Mouse (Mus musculus): ENCODE measurements around the gene Tbcel. TPM values are rescaled to one million over a fixed set of nuclear protein-coding genes. Genes with fewer than 3 reads are reported as not detected.
A peak's percentile ranks its signal among the peaks of the same experiment; 100 is the strongest.

The Tbcel gene
- total and polyA plus RNA-seq, 2 experiments: 22.2 to 34.3 TPM

GRCm38 (mm10) chr9:42512312-42512711, 4.7 kb upstream of the Tbcel start:
- Histone ChIP-seq H3K9ac (ENCODE audit: low read depth, low read length) (no peak overlapping the region), H3K27me3 (ENCODE audit: control insufficient read depth, insufficient read depth, low read length) (no peaks in the 10 kb centered on the region), H3K27ac (replicated peaks; ENCODE audit: insufficient read depth, low read depth, low read length) (no peak overlapping the region), H3K79me2 (ENCODE audit: control insufficient read depth, insufficient read depth, low read length) (no peaks in the 10 kb centered on the region), H3K4me1 (ENCODE audit: control insufficient read depth, insufficient read depth, low read length) (peaks cover 17% of the 10 kb centered on the region), H3K36me3 (ENCODE audit: control insufficient read depth, insufficient read depth, low read length) (no peaks in the 10 kb centered on the region), H3K4me3 (ENCODE audit: insufficient read depth, low read depth, low read length) (no peak overlapping the region)
- peak; percentile 93 for DNase-seq (ENCODE audit: extremely low read depth, low read depth, low spot score)
- 48% methylated on average over 4 of the region's 4 CpGs for WGBS
- TF ChIP-seq POLR2A (IDR thresholded peaks at IDR 0.05; ENCODE audit: extremely low read depth, insufficient read depth, low read length): no peak
- TF ChIP-seq CTCF (IDR thresholded peaks at IDR 0.05; ENCODE audit: low read depth, low read length): no peak

- H3K4me1 ChIP-seq (ENCODE audit: control insufficient read depth, insufficient read depth, low read length): peaks cover 38% of the 10 kb centered on the region
- no peak for TF ChIP-seq POLR2A (IDR thresholded peaks at IDR 0.05; ENCODE audit: extremely low read depth, insufficient read depth, low read length)
- no peak for TF ChIP-seq CTCF (IDR thresholded peaks at IDR 0.05; ENCODE audit: low read depth, low read length)
- no peaks in the 10 kb centered on the region for H3K79me2 ChIP-seq (ENCODE audit: control insufficient read depth, insufficient read depth, low read length)
- H3K36me3 ChIP-seq (ENCODE audit: control insufficient read depth, insufficient read depth, low read length): no peaks in the 10 kb centered on the region
- DNase-seq (ENCODE audit: extremely low read depth, low read depth, low spot score): peak; percentile 83
- H3K27ac ChIP-seq (replicated peaks; ENCODE audit: insufficient read depth, low read depth, low read length): peak overlapping the region; percentile 1; the same call in 1 of the 2 replicates
- 44% methylated on average over 7 of the region's 7 CpGs for WGBS
- no peak overlapping the region for H3K9ac ChIP-seq (ENCODE audit: low read depth, low read length)
- H3K4me3 ChIP-seq (ENCODE audit: insufficient read depth, low read depth, low read length): no peak overlapping the region
- H3K27me3 ChIP-seq (ENCODE audit: control insufficient read depth, insufficient read depth, low read length): no peaks in the 10 kb centered on the region
These were observed 626 bp upstream of the Tbcel start for GRCm38 (mm10) chr9:42508235-42508634.

GRCm38 (mm10) chr9:42507022-42507421, 587 bp downstream of the Tbcel start:
- H3K79me2 ChIP-seq (ENCODE audit: control insufficient read depth, insufficient read depth, low read length): no peaks in the 10 kb centered on the region
- no peaks in the 10 kb centered on the region for H3K27me3 ChIP-seq (ENCODE audit: control insufficient read depth, insufficient read depth, low read length)
- H3K36me3 ChIP-seq (ENCODE audit: control insufficient read depth, insufficient read depth, low read length): no peaks in the 10 kb centered on the region
- H3K9ac ChIP-seq (ENCODE audit: low read depth, low read length): no peak overlapping the region
- TF ChIP-seq CTCF (IDR thresholded peaks at IDR 0.05; ENCODE audit: low read depth, low read length) (no peak), POLR2A (IDR thresholded peaks at IDR 0.05; ENCODE audit: extremely low read depth, insufficient read depth, low read length) (no peak)
- DNase-seq (ENCODE audit: extremely low read depth, low read depth, low spot score): peak; percentile 89
- H3K4me1 ChIP-seq (ENCODE audit: control insufficient read depth, insufficient read depth, low read length): peaks cover 32% of the 10 kb centered on the region
- no peak overlapping the region for H3K4me3 ChIP-seq (ENCODE audit: insufficient read depth, low read depth, low read length)
- H3K27ac ChIP-seq (replicated peaks; ENCODE audit: insufficient read depth, low read depth, low read length): peak overlapping the region; percentile 78
- WGBS: 3% methylated on average over 1 of the region's 1 CpGs

DNA sequence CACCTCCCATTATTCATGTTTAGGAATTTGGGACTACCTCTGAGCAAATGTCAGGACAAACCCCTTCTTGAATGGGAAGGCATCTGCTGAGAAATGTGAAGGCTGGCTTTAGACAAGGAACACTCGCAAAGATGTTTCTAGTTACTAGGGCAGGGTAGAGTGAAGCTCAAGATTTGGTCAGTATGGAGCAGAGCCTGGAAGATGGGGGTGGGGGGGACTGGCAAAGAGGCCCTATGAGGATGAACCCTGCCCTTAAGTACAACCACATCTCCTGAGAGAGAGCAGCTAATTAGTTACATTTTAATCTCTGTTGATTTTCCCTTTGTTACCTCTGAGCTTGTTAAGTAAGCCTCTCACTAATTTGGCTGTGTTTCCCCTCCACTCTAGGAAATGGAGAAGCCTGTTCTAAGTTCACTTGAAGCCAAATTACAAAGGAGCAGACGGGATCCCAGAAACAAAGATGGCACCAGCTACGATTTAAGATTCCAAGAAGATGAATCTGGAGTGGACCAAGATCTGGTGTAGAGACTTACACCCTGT, 2.6 kb downstream of the Tbcel start:
- Histone ChIP-seq H3K4me1 (ENCODE audit: control insufficient read depth, insufficient read depth, low read length) (peaks cover 31% of the 10 kb centered on the region), H3K79me2 (ENCODE audit: control insufficient read depth, insufficient read depth, low read length) (no peaks in the 10 kb centered on the region), H3K36me3 (ENCODE audit: control insufficient read depth, insufficient read depth, low read length) (no peaks in the 10 kb centered on the region), H3K4me3 (ENCODE audit: insufficient read depth, low read depth, low read length) (no peak overlapping the region), H3K9ac (ENCODE audit: low read depth, low read length) (no peak overlapping the region), H3K27me3 (ENCODE audit: control insufficient read depth, insufficient read depth, low read length) (no peaks in the 10 kb centered on the region), H3K27ac (replicated peaks; ENCODE audit: insufficient read depth, low read depth, low read length) (peak overlapping the region; percentile 56)
- WGBS: 54% methylated on average over 3 of the region's 3 CpGs
- TF ChIP-seq CTCF (IDR thresholded peaks at IDR 0.05; ENCODE audit: low read depth, low read length) (no peak), POLR2A (IDR thresholded peaks at IDR 0.05; ENCODE audit: extremely low read depth, insufficient read depth, low read length) (no peak)
- peak; percentile 94 for DNase-seq (ENCODE audit: extremely low read depth, low read depth, low spot score)

DNA sequence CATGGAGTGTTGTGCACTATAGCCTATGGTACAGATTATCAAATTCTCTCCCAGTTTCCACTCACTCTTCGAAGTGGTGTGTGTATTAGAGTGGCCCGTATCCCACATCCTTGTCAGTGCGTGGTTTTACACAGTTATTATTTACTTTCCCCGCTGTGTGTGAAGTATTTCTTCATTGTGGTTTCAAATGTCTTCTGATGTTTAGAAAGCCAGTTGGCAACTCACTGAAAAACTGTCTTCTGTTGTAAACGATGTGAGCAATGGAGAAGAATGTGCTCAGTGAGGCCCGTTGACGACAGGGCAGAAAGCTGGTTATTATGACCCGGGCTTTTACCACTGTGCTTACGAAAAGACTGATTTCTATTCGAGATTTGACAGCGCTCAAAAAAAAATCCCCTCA, 3.0 kb downstream of the Tbcel start:
- 66% methylated on average over 11 of the region's 11 CpGs for WGBS
- H3K27me3 ChIP-seq (ENCODE audit: control insufficient read depth, insufficient read depth, low read length): no peaks in the 10 kb centered on the region
- DNase-seq (ENCODE audit: extremely low read depth, low read depth, low spot score): no peak

GRCm38 (mm10) chr9:42503709-42504108, 3.9 kb downstream of the Tbcel start:
- H3K79me2 ChIP-seq (ENCODE audit: control insufficient read depth, insufficient read depth, low read length): no peaks in the 10 kb centered on the region
- no peak overlapping the region for H3K9ac ChIP-seq (ENCODE audit: low read depth, low read length)
- peaks cover 31% of the 10 kb centered on the region for H3K4me1 ChIP-seq (ENCODE audit: control insufficient read depth, insufficient read depth, low read length)
- DNase-seq (ENCODE audit: extremely low read depth, low read depth, low spot score): no peak
- no peak for TF ChIP-seq POLR2A (IDR thresholded peaks at IDR 0.05; ENCODE audit: extremely low read depth, insufficient read depth, low read length)
- no peak for TF ChIP-seq CTCF (IDR thresholded peaks at IDR 0.05; ENCODE audit: low read depth, low read length)
- no peaks in the 10 kb centered on the region for H3K27me3 ChIP-seq (ENCODE audit: control insufficient read depth, insufficient read depth, low read length)
- H3K4me3 ChIP-seq (ENCODE audit: insufficient read depth, low read depth, low read length): no peak overlapping the region
- H3K36me3 ChIP-seq (ENCODE audit: control insufficient read depth, insufficient read depth, low read length): no peaks in the 10 kb centered on the region
- WGBS: 92% methylated on average over 4 of the region's 4 CpGs
- no peak overlapping the region for H3K27ac ChIP-seq (replicated peaks; ENCODE audit: insufficient read depth, low read depth, low read length)

More for the DNA sequence above, 3.0 kb downstream of the Tbcel start:
- Histone ChIP-seq H3K4me1 (ENCODE audit: control insufficient read depth, insufficient read depth, low read length) (peaks cover 31% of the 10 kb centered on the region), H3K36me3 (ENCODE audit: control insufficient read depth, insufficient read depth, low read length) (no peaks in the 10 kb centered on the region), H3K4me3 (ENCODE audit: insufficient read depth, low read depth, low read length) (no peak overlapping the region), H3K9ac (ENCODE audit: low read depth, low read length) (no peak overlapping the region), H3K27ac (replicated peaks; ENCODE audit: insufficient read depth, low read depth, low read length) (no peak overlapping the region; the same call in 1 of the 2 replicates), H3K79me2 (ENCODE audit: control insufficient read depth, insufficient read depth, low read length) (no peaks in the 10 kb centered on the region)
- no peak for TF ChIP-seq POLR2A (IDR thresholded peaks at IDR 0.05; ENCODE audit: extremely low read depth, insufficient read depth, low read length)
- no peak for TF ChIP-seq CTCF (IDR thresholded peaks at IDR 0.05; ENCODE audit: low read depth, low read length)

Measured in liver, adult 2 months (tissue).